Mouse (Mus musculus) erythroblast, embryonic 14.5 days (primary cell): ENCODE measurements at regions not wholly inside any gene's neighbourhood (a gene's known extent, or its start where the extent isn't known, plus 50 kb on each side); places are given as distances from the start of the nearest gene placed in this dataset.

Experiments used
- GATA1 ChIP-seq: IDR thresholded peaks from 2 replicates; pipeline ENCODE4 v1.6.1; 2012; ENCODE audit warnings: low read length, inconsistent platforms, mixed read lengths
- TAL1 ChIP-seq: IDR thresholded peaks from 3 replicates; pipeline ENCODE4 v1.6.1; 2012; ENCODE audit warnings: low read length, inconsistent platforms, mixed read lengths

GRCm38 (mm10) chr2:45511791-45512190, 394.6 kb upstream of the Zeb2 start:
- TF ChIP-seq TAL1 (no peak), GATA1 (no peak)
